Mouse (Mus musculus): ENCODE data around the gene Hspb8. TPM values are rescaled to one million over a fixed set of nuclear protein-coding genes. Genes with fewer than 3 reads are reported as not detected.
A peak's percentile ranks its signal among the peaks of the same experiment; 100 is the strongest.

The Hspb8 gene
- polyA plus RNA-seq (2015; fragmentation: Nextera tagmentation; extraction: Ambion mirVana): 18.9 and 23.1 TPM in 2 replicates

DNA sequence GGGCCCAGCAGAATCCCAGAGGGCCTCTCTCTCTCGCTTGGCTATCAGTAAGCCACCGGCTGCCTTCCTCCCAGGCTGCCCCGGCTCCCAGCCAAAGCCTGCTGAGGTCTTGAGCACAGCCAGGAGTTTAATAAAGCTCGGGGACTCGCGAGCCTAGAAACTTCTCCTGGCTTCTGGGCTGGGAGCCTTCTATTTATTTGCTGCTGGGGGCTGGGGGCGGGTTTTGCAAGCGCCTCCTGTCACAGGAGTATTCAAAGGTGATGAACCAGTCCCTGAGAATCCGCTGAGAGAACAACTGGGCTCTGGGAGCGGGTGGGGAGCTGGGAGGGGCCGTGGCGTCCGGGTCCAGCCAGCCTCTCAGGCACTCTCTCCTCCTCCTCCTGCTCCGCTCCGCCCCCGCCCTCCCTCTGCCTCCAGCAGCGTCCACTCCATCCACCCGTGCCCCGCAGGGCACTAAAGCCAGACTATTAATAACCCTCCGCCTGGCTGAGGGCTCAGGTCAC, at the start of gene Hspb8:
Gene Hspb8 (minus strand): TSS at position 166 of the 503 bp plus-strand sequence.
- peak; percentile 84 for ATAC-seq (ENCODE audit: low read depth)
- peak within 1 kb of the TSS; percentile 88 for H3K27ac ChIP-seq (ENCODE audit: low read length)
- H3K9me3 ChIP-seq (ENCODE audit: control insufficient read depth, low read length): no peaks in the 10 kb centered on the region
- peak within 1 kb of the TSS; percentile 74 for H3K9ac ChIP-seq (ENCODE audit: low read length)
- WGBS: 0% methylated on average over 19 of the region's 20 CpGs
- H3K4me3 ChIP-seq (ENCODE audit: low read length): peak within 1 kb of the TSS; percentile 52
- H3K4me1 ChIP-seq (replicated peaks; ENCODE audit: control insufficient read depth, insufficient read depth, low read length): peaks cover 30% of the 10 kb centered on the region
- H3K27me3 ChIP-seq (ENCODE audit: control insufficient read depth, insufficient read depth, low read depth, low read length): no peaks in the 10 kb centered on the region
- no peaks in the 10 kb centered on the region; the same call in 1 of the 2 replicates for H3K36me3 ChIP-seq (ENCODE audit: control insufficient read depth, insufficient read depth, low read length)
- H3K4me2 ChIP-seq (ENCODE audit: low read depth, low read length): peak within 1 kb of the TSS; percentile 77

DNA sequence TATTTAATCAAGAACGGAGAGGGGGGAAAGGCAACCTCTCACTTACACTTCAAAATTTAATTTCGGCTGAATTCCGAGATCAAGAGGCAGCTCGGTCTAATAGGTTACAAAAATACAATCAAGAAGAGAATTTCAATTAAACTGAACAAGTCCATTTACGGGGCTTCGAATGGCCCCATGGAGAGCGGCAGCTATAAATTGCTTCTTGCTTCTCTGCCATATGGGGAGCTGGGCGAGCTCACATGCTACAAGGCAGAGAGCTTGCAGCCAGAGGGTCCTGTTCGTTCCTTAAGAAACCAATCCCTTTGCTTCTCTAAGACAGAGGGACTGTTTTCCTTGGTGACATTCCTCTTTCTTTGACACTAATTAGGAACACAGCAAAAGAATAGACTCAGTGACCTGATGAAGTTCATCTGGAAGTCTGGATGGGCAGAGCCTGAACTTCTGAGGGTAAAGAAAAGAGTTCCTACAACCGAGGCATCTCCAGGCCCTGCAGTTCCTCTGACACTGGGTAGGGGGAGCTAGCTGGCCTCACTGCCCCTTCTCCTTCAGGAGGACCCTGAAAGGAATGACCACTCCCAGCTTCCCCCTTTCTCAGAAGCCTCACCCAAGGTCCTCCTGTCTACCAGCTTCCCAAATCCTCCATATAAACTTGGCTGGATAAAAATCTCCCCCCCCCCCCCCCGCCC, 38.8 kb upstream of the Hspb8 start:
- 61% methylated on average over 11 of the region's 11 CpGs for WGBS
- no peak for ATAC-seq (ENCODE audit: low read depth)
- Histone ChIP-seq H3K4me3 (ENCODE audit: low read length) (no peak overlapping the region), H3K27ac (ENCODE audit: low read length) (no peak overlapping the region), H3K9ac (ENCODE audit: low read length) (no peak overlapping the region), H3K9me3 (ENCODE audit: control insufficient read depth, low read length) (no peaks in the 10 kb centered on the region), H3K4me1 (replicated peaks; ENCODE audit: control insufficient read depth, insufficient read depth, low read length) (no peaks in the 10 kb centered on the region), H3K4me2 (ENCODE audit: low read depth, low read length) (no peak overlapping the region), H3K27me3 (ENCODE audit: control insufficient read depth, insufficient read depth, low read depth, low read length) (no peaks in the 10 kb centered on the region), H3K36me3 (ENCODE audit: control insufficient read depth, insufficient read depth, low read length) (no peaks in the 10 kb centered on the region)

DNA sequence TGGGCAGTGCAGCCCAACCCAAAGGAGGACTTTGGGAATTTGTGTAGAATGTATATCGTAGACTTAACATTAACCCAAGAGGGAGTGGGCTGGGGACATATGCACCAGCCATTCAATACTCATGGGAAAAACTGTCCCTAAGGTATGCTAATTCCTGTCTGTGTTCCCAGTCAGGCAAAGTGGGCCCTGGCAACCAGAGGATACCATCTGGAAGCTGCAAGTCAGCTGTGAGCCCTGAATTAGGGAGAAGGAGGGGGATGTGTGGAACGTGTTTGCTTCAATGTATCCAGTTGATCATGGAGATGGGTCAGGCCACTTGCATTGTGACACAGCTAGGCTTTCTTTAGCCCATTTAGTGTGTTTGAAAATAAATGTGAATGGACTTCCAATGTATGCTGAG, 37.3 kb upstream of the Hspb8 start:
- no peak overlapping the region for H3K9ac ChIP-seq (ENCODE audit: low read length)
- no peaks in the 10 kb centered on the region for H3K36me3 ChIP-seq (ENCODE audit: control insufficient read depth, insufficient read depth, low read length)
- no peaks in the 10 kb centered on the region for H3K27me3 ChIP-seq (ENCODE audit: control insufficient read depth, insufficient read depth, low read depth, low read length)
- no peaks in the 10 kb centered on the region for H3K9me3 ChIP-seq (ENCODE audit: control insufficient read depth, low read length)
- H3K27ac ChIP-seq (ENCODE audit: low read length): no peak overlapping the region
- no peak overlapping the region for H3K4me3 ChIP-seq (ENCODE audit: low read length)
- ATAC-seq (ENCODE audit: low read depth): no peak
- no peaks in the 10 kb centered on the region for H3K4me1 ChIP-seq (replicated peaks; ENCODE audit: control insufficient read depth, insufficient read depth, low read length)
- H3K4me2 ChIP-seq (ENCODE audit: low read depth, low read length): no peak overlapping the region
- 68% methylated on average over 2 of the region's 2 CpGs for WGBS

DNA sequence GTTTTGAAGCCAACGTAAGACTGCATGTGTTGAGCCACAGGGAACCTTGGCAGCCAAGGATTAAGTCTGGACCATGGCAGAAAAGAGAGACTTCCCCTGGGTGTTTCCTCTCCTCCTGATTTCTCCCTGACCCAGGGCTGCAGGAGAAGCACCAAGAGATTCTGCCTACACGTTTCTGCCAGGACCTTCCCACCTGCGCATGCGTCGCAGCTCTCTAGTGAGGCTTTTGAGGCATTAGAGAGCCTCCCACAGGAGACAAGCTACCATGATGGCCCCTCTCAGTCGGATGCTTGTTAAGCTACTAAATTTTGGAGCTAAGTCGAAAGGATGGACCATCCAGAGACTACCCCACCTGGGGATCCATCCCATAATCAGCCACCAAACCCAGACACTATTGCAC, 35.1 kb upstream of the Hspb8 start:
- Histone ChIP-seq H3K9ac (ENCODE audit: low read length) (no peak overlapping the region), H3K4me2 (ENCODE audit: low read depth, low read length) (no peak overlapping the region), H3K9me3 (ENCODE audit: control insufficient read depth, low read length) (no peaks in the 10 kb centered on the region), H3K4me1 (replicated peaks; ENCODE audit: control insufficient read depth, insufficient read depth, low read length) (0 out of 2 replicates have a peak, but pooled peaks cover 2% of the 10 kb centered on the region), H3K27me3 (ENCODE audit: control insufficient read depth, insufficient read depth, low read depth, low read length) (no peaks in the 10 kb centered on the region), H3K36me3 (ENCODE audit: control insufficient read depth, insufficient read depth, low read length) (no peaks in the 10 kb centered on the region), H3K4me3 (ENCODE audit: low read length) (no peak overlapping the region), H3K27ac (ENCODE audit: low read length) (no peak overlapping the region)
- no peak for ATAC-seq (ENCODE audit: low read depth)
- 81% methylated on average over 7 of the region's 7 CpGs for WGBS

DNA sequence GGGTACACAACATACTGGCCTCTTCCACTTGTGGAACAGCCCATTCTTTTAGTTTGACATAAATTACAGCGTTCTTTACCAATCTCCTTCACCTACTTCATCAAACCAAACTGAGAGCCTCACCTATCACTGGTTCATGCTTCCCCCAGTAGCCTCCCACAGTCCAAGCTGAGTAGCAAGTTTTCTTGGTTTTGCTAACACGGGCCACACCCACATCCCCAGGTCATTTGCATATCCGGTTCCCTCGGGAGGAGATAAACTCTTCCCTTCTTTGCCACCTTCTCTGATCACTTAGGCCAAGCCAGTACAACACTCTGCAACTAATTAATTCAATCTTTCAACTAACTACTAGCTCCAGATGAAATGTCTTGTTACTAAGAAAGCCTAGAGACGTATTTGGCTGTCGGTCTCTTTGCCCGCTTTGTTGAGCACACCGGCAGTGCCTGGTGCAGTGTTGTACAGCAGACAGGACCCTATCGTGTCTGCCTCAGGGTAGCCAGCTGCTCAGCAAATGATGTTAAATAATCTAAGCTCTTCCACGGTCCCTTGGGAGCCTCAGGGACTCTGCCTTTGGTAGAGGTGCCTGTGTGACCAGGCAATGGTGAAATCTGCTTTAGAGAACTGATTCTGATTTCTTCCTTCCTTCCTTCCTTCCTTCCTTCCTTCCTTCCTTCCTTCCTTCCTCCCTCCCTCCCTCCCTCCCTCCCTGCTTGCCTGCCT, 34.3 kb upstream of the Hspb8 start:
- ATAC-seq (ENCODE audit: low read depth): no peak
- 23% methylated on average over 10 of the region's 10 CpGs for WGBS
- H3K9ac ChIP-seq (ENCODE audit: low read length): no peak overlapping the region
- H3K36me3 ChIP-seq (ENCODE audit: control insufficient read depth, insufficient read depth, low read length): no peaks in the 10 kb centered on the region
- peak overlapping the region; percentile 32 for H3K4me2 ChIP-seq (ENCODE audit: low read depth, low read length)
- no peaks in the 10 kb centered on the region for H3K9me3 ChIP-seq (ENCODE audit: control insufficient read depth, low read length)
- no peaks in the 10 kb centered on the region for H3K27me3 ChIP-seq (ENCODE audit: control insufficient read depth, insufficient read depth, low read depth, low read length)
- H3K4me3 ChIP-seq (ENCODE audit: low read length): no peak overlapping the region
- 0 out of 2 replicates have a peak, but pooled peaks cover 2% of the 10 kb centered on the region for H3K4me1 ChIP-seq (replicated peaks; ENCODE audit: control insufficient read depth, insufficient read depth, low read length)
- H3K27ac ChIP-seq (ENCODE audit: low read length): no peak overlapping the region

DNA sequence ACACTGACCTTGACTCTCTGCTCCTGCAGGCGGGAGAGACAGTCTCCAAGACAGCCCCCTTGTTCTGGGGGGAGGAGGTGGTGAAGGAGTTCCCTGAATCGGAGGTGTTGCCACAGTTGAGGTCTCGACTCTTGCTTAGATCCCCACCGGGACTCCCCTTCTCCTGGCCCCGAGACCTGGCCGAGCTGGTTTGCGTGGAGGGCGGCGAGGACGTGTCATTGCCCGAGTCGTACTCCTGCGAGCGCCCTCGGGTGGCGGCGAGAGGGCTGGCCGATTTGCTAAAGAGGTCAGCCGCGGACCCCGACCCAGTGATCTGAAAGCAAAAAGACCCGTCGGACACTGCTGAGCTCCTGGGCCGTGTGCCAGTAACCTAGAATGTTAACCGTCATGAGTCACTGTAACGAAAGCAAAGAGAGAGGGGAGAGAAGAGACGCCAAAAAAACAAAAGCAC, 30.8 kb upstream of the Hspb8 start:
- no peaks in the 10 kb centered on the region for H3K9me3 ChIP-seq (ENCODE audit: control insufficient read depth, low read length)
- peak overlapping the region; percentile 71 for H3K27ac ChIP-seq (ENCODE audit: low read length)
- H3K9ac ChIP-seq (ENCODE audit: low read length): peak overlapping the region; percentile 65
- peak overlapping the region; percentile 47 for H3K4me3 ChIP-seq (ENCODE audit: low read length)
- peak; percentile 50 for ATAC-seq (ENCODE audit: low read depth)
- peak overlapping the region; percentile 70 for H3K4me2 ChIP-seq (ENCODE audit: low read depth, low read length)
- no peaks in the 10 kb centered on the region for H3K27me3 ChIP-seq (ENCODE audit: control insufficient read depth, insufficient read depth, low read depth, low read length)
- peaks cover 12% of the 10 kb centered on the region; the same call in 1 of the 2 replicates for H3K4me1 ChIP-seq (replicated peaks; ENCODE audit: control insufficient read depth, insufficient read depth, low read length)
- 1% methylated on average over 26 of the region's 27 CpGs for WGBS
- no peaks in the 10 kb centered on the region for H3K36me3 ChIP-seq (ENCODE audit: control insufficient read depth, insufficient read depth, low read length)

DNA sequence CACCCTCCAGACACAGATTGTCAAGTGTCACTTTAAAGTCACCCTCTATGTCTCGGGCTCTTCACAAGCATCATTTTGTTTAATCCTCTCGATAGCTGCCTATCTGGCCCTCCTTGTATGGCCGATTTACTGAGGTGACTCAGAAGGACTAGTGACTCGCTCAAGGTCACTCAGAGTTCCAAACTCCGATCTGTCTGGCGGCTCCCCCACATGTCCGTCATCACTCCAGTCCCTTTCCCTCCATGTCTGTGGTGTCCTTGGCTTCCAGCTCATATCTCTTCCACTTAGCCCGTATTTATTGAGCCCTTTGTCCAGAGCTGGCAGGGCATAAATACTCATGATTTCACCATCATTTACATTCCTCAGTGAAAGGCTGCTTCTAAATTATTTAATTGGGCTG, 28.2 kb upstream of the Hspb8 start:
- H3K4me1 ChIP-seq (replicated peaks; ENCODE audit: control insufficient read depth, insufficient read depth, low read length): peaks cover 21% of the 10 kb centered on the region
- H3K9me3 ChIP-seq (ENCODE audit: control insufficient read depth, low read length): no peaks in the 10 kb centered on the region
- no peak overlapping the region for H3K4me2 ChIP-seq (ENCODE audit: low read depth, low read length)
- ATAC-seq (ENCODE audit: low read depth): no peak
- WGBS: 52% methylated on average over 8 of the region's 8 CpGs
- no peaks in the 10 kb centered on the region for H3K36me3 ChIP-seq (ENCODE audit: control insufficient read depth, insufficient read depth, low read length)
- no peak overlapping the region for H3K4me3 ChIP-seq (ENCODE audit: low read length)
- no peak overlapping the region for H3K27ac ChIP-seq (ENCODE audit: low read length)
- no peak overlapping the region for H3K9ac ChIP-seq (ENCODE audit: low read length)
- no peaks in the 10 kb centered on the region for H3K27me3 ChIP-seq (ENCODE audit: control insufficient read depth, insufficient read depth, low read depth, low read length)

DNA sequence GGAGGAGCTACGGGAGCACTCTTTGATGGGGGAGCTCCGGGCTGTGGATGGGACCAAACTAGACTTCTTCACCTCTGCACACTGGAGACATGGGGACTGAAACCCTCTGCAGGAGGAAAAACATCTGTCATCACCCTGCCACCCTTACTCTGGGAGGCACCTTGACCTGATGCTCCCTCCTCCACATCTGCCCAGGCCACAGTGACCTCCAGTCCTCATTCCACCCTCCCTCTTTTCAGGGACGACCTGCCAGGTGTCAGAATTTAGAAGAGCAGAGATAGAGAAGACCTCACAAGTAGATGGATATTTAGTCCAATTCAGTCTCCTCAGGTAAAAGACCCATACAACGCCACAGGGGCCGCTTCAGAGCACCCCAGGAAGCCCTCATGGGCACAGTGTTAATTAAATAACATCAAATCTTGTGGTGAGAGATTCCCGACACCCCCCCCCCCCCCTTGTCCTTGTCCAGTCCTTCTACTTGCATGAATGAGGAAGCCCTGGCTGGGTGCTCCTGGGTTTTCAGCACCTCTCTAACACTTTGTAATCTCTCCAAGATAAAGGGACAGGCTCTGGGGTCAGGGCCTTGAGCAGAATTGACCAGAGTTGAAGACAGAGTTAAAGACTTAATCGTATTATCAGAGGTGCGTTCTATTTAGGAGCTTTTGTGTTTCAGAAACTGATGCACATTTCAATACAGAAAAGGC, 27.0 kb upstream of the Hspb8 start:
- Histone ChIP-seq H3K4me1 (replicated peaks; ENCODE audit: control insufficient read depth, insufficient read depth, low read length) (peaks cover 21% of the 10 kb centered on the region), H3K9me3 (ENCODE audit: control insufficient read depth, low read length) (no peaks in the 10 kb centered on the region), H3K36me3 (ENCODE audit: control insufficient read depth, insufficient read depth, low read length) (no peaks in the 10 kb centered on the region), H3K9ac (ENCODE audit: low read length) (no peak overlapping the region), H3K4me2 (ENCODE audit: low read depth, low read length) (peak overlapping the region; percentile 50; the same call in 1 of the 2 replicates), H3K27ac (ENCODE audit: low read length) (peak overlapping the region; percentile 19), H3K27me3 (ENCODE audit: control insufficient read depth, insufficient read depth, low read depth, low read length) (no peaks in the 10 kb centered on the region), H3K4me3 (ENCODE audit: low read length) (no peak overlapping the region)
- no peak for ATAC-seq (ENCODE audit: low read depth)
- WGBS: 34% methylated on average over 8 of the region's 8 CpGs

All from lung, embryonic 16.5 days (tissue).